Mouse (Mus musculus) embryonic facial prominence, embryonic 14.5 days (tissue): ENCODE results near the gene Tbcd. TPM values are rescaled to one million over a fixed set of nuclear protein-coding genes. Genes with fewer than 3 reads are reported as not detected.
A peak's percentile ranks its signal among the peaks of the same experiment; 100 is the strongest.

ENCODE experiments used
- ATAC-seq: fragments of 200-750 bp; cut with Nextera tagmentation; 2 replicates; pipeline ENCODE4 v1.8.0; 2017; ENCODE audit warnings: low read depth, moderate number of reproducible peaks, moderate TSS enrichment
- DNase-seq: peaks from one replicate; pipeline ENCODE4 v3.0.0-alpha.2; 2015; ENCODE audit warnings: low spot score
- H3K27ac ChIP-seq: fragments of 300-500 bp; sonication (generic); replicated peaks from 2 replicates; pipeline ENCODE4 v1.5.1; 2014; ENCODE audit warnings: low read depth, mild to moderate bottlenecking, low read length, moderate library complexity
- H3K27me3 ChIP-seq: fragments of 300-500 bp; sonication (generic); replicated peaks from 2 replicates; pipeline ENCODE4 v1.6.1; 2014; ENCODE audit warnings: low read length; ENCODE audit not compliant: control insufficient read depth, insufficient read depth
- H3K36me3 ChIP-seq: fragments of 300-500 bp; sonication (generic); 2 replicates; pipeline ENCODE4 v1.6.1; 2014; ENCODE audit warnings: low read length, mixed read lengths; ENCODE audit not compliant: control insufficient read depth, insufficient read depth
- H3K4me1 ChIP-seq: fragments of 300-500 bp; sonication (generic); 2 replicates; pipeline ENCODE4 v1.6.1; 2014; ENCODE audit warnings: antibody characterized with exemption, low read length; ENCODE audit not compliant: control insufficient read depth, insufficient read depth
- H3K4me2 ChIP-seq: fragments of 300-500 bp; sonication (generic); 2 replicates; pipeline ENCODE4 v1.6.1; 2014; ENCODE audit warnings: low read depth, mild to moderate bottlenecking, low read length, moderate library complexity, mixed read lengths
- H3K4me3 ChIP-seq: fragments of 300-500 bp; sonication (generic); 2 replicates; pipeline ENCODE4 v1.5.1; 2014; ENCODE audit warnings: low read depth, mild to moderate bottlenecking, low read length
- H3K9ac ChIP-seq: fragments of 300-500 bp; sonication (generic); 2 replicates; pipeline ENCODE4 v1.6.1; 2014; ENCODE audit warnings: low read depth, mild to moderate bottlenecking, low read length, moderate library complexity, mixed read lengths
- H3K9me3 ChIP-seq: fragments of 300-500 bp; sonication (generic); 2 replicates; pipeline ENCODE4 v1.6.1; 2016; ENCODE audit warnings: low read length; ENCODE audit not compliant: control insufficient read depth
- WGBS: fragments of 180-500 bp; shearing (Covaris S2); extraction: QIAGEN DNeasy Blood & Tissue Kit; methylation state at CpG from one replicate; pipeline ENCODE4 v1.1.7; 2014; 5-methylcytosine and 5-hydroxymethylcytosine counted together
- polyA plus RNA-seq: library from polyadenylated mRNA; unstranded; fragments of >200 nt; fragmentation: Nextera tagmentation; extraction: Ambion mirVana; gene quantifications from 2 replicates; pipeline ENCODE4 v1.2.1, GENCODE M21; 2014

Tbcd gene
- polyA plus RNA-seq, 1 experiment from 2014 or later = 40.3 TPM

- Histone ChIP-seq H3K4me3 (no peak overlapping the region), H3K27ac (no peak overlapping the region), H3K9ac (no peak overlapping the region), H3K4me1 (no peaks in the 10 kb centered on the region), H3K4me2 (no peak overlapping the region), H3K36me3 (0 out of 2 replicates have a peak, but pooled peaks cover 11% of the 10 kb centered on the region), H3K27me3 (no peaks in the 10 kb centered on the region), H3K9me3 (no peaks in the 10 kb centered on the region)
- DNase-seq (no peak), ATAC-seq (no peak)
- 77% methylated on average over 4 of the region's 4 CpGs for WGBS
Measured at GRCm38 (mm10) chr11:121559527-121560293, 108.0 kb downstream of the Tbcd start.

GRCm38 (mm10) chr11:121560294-121560663 lies 108.5 kb downstream of the Tbcd start:
- Histone ChIP-seq H3K9me3 (no peaks in the 10 kb centered on the region), H3K4me3 (no peak overlapping the region), H3K36me3 (0 out of 2 replicates have a peak, but pooled peaks cover 11% of the 10 kb centered on the region), H3K27me3 (no peaks in the 10 kb centered on the region), H3K4me1 (no peaks in the 10 kb centered on the region), H3K4me2 (no peak overlapping the region), H3K27ac (no peak overlapping the region), H3K9ac (no peak overlapping the region)
- DNase-seq (no peak), ATAC-seq (no peak)
- 75% methylated on average over 7 of the region's 7 CpGs for WGBS

DNA sequence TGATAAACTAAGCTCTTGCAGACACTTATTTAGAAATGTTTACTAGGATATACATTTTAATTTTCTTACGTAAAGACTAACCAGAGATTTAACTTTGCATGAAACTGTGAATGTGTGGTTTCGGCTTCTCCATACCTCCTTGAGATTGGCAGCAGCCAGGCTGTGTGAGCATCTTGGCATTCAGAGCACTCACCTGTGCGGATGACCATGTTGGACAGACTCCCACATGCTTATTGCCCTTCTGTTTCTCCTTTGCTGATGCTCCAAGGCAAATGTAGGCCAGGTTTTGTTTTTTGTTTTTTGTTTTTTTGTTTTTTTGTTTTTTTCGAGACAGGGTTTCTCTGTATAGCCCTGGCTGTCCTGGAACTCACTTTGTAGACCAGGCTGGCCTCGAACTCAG lies 111.6 kb downstream of the Tbcd start:
- Histone ChIP-seq H3K4me3 (no peak overlapping the region), H3K9ac (no peak overlapping the region), H3K27me3 (no peaks in the 10 kb centered on the region), H3K36me3 (0 out of 2 replicates have a peak, but pooled peaks cover 5% of the 10 kb centered on the region), H3K4me2 (no peak overlapping the region), H3K4me1 (no peaks in the 10 kb centered on the region), H3K27ac (no peak overlapping the region), H3K9me3 (no peaks in the 10 kb centered on the region)
- DNase-seq (no peak), ATAC-seq (no peak)
- WGBS = 96% methylated on average over 5 of the region's 5 CpGs

- 96% methylated on average over 4 of the region's 4 CpGs for WGBS
- no peaks in the 10 kb centered on the region for H3K9me3 ChIP-seq
- no peak for DNase-seq
Measured at GRCm38 (mm10) chr11:121564265-121564664, 112.5 kb downstream of the Tbcd start.

DNA sequence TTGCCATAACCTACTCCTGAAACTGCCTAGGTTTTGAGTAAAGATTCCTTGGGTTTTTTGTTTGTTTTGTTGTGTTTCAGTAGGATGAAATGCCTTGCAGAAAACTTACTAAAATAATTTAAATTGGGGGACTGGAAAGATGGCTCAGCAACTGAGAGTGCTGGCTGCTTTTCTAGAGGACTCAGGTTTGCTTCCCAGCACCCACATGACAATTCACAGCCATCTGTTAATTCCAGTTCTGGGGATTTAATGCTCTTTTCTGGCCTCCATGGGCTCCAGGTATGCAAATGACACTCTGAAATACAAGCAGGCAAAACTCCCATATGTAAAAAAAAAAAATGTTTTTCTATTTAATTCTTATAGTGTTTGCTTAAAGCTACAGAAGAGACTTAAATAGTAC lies 130.1 kb downstream of the Tbcd start:
- DNase-seq (no peak), ATAC-seq (no peak)
- Histone ChIP-seq H3K27me3 (no peaks in the 10 kb centered on the region), H3K9me3 (no peaks in the 10 kb centered on the region), H3K4me1 (no peaks in the 10 kb centered on the region), H3K27ac (no peak overlapping the region), H3K9ac (no peak overlapping the region), H3K36me3 (peaks cover 27% of the 10 kb centered on the region), H3K4me3 (no peak overlapping the region), H3K4me2 (no peak overlapping the region)

More at GRCm38 (mm10) chr11:121564265-121564664, 112.5 kb downstream of the Tbcd start:
- no peak overlapping the region for H3K9ac ChIP-seq
- no peak for ATAC-seq
- no peaks in the 10 kb centered on the region for H3K27me3 ChIP-seq
- no peak overlapping the region for H3K4me3 ChIP-seq
- no peaks in the 10 kb centered on the region for H3K4me1 ChIP-seq
- no peak overlapping the region for H3K27ac ChIP-seq
- H3K4me2 ChIP-seq = no peak overlapping the region
- H3K36me3 ChIP-seq = 0 out of 2 replicates have a peak, but pooled peaks cover 5% of the 10 kb centered on the region

- 85% methylated on average over 6 of the region's 6 CpGs for WGBS
- Histone ChIP-seq H3K9ac (no peak overlapping the region), H3K4me1 (no peaks in the 10 kb centered on the region), H3K4me3 (no peak overlapping the region), H3K27me3 (no peaks in the 10 kb centered on the region), H3K27ac (no peak overlapping the region), H3K4me2 (no peak overlapping the region), H3K9me3 (no peaks in the 10 kb centered on the region), H3K36me3 (peaks cover 43% of the 10 kb centered on the region)
- DNase-seq = no peak
- ATAC-seq = no peak
Measured at GRCm38 (mm10) chr11:121597254-121597653, 145.5 kb downstream of the Tbcd start.

GRCm38 (mm10) chr11:121601422-121601821 lies 149.7 kb downstream of the Tbcd start:
- Histone ChIP-seq H3K27me3 (no peaks in the 10 kb centered on the region), H3K4me2 (no peak overlapping the region), H3K9ac (no peak overlapping the region), H3K27ac (peak overlapping the region; percentile 66), H3K9me3 (no peaks in the 10 kb centered on the region), H3K36me3 (peaks cover 50% of the 10 kb centered on the region), H3K4me1 (no peaks in the 10 kb centered on the region), H3K4me3 (no peak overlapping the region)
- DNase-seq (peak; percentile 84), ATAC-seq (peak; percentile 86)
- 49% methylated on average over 3 of the region's 3 CpGs for WGBS

DNA sequence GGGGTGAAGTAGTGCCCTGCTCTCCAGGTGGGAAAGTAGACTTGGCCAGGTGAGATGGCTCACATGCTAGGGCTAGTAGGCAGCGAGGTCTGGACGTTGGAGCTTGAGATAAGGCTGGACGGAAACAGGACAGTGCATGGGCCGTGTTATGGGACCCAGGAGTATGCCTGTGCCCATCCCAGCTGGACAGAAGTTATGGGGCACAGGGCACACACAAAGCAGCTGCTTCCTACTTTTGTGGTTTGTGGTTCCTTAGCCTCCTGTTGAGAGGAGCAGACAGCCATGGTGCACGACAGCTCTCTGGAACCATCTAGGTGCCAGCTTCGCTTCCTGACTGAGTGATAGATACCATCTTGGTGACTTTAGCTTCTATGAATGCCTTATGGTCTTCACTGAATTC lies 153.9 kb downstream of the Tbcd start:
- WGBS = 90% methylated on average over 6 of the region's 6 CpGs
- peaks cover 66% of the 10 kb centered on the region for H3K36me3 ChIP-seq

GRCm38 (mm10) chr11:121610976-121611375 lies 159.2 kb downstream of the Tbcd start:
- H3K9ac ChIP-seq = no peak overlapping the region
- no peaks in the 10 kb centered on the region; the same call in 1 of the 2 replicates for H3K9me3 ChIP-seq
- no peaks in the 10 kb centered on the region for H3K27me3 ChIP-seq
- peaks cover 63% of the 10 kb centered on the region for H3K36me3 ChIP-seq
- DNase-seq (no peak), ATAC-seq (no peak)
- no peak overlapping the region for H3K27ac ChIP-seq
- H3K4me3 ChIP-seq = no peak overlapping the region
- no peak overlapping the region for H3K4me2 ChIP-seq
- H3K4me1 ChIP-seq = no peaks in the 10 kb centered on the region

More for the DNA sequence above, 153.9 kb downstream of the Tbcd start:
- Histone ChIP-seq H3K27me3 (no peaks in the 10 kb centered on the region), H3K27ac (no peak overlapping the region), H3K9ac (no peak overlapping the region), H3K4me3 (no peak overlapping the region), H3K9me3 (no peaks in the 10 kb centered on the region), H3K4me2 (no peak overlapping the region), H3K4me1 (no peaks in the 10 kb centered on the region)
- ATAC-seq (no peak), DNase-seq (no peak)
